ENCODE assay signal across 11 mouse cellular contexts in the genomic region with DNA sequence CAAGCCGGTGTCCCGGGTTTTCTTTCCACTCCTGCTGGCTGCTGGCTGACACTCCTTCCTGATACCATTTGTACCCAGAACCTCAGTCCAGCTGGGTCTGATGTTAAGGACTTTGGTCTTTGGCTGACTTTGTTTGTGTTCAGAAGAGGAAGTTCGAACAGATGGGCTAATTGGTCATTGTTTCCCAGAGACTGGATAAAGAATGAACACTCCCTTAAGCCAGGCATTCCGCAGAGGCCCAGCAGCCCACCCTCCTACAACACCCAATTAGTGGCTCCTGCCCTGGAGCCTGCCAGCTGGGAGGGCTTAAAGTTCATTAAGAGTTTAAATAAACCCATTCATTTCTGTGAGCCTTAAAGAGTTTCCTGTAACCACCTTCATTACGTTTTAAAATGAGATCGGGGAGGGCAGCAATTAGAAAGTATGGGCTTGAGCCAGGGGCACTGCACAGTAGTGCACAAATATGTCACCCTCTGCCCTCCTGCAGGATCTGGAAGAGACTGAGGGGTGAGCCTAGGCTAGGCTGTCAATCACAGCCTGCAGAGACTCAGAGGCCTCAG.
A peak's percentile ranks its signal among the peaks of the same experiment; 100 is the strongest.
DNase-seq lines count a peak whose midpoint lies in the region; ATAC-seq and TF ChIP-seq lines count a peak whose summit lies in the region.
"Had no signal": no experiment of that assay in that cellular context is flagged by ENCODE, and none has a peak within 500 bp of the region (broad histone marks: within the 10 kb centered on the region; RNA-seq: fewer than 3 reads in every experiment).

No protein-coding gene starts in this region.

- H3K79me2 ChIP-seq in liver, adult 2 months (ENCODE audit: control insufficient read depth, insufficient read depth, low read length): no peaks in the 10 kb centered on the region

- WGBS in liver, adult 2 months: 25% methylated on average over 6 of the region's 6 CpGs
- WGBS in liver, postnatal 0 days (ENCODE audit: insufficient replicate concordance): 27% methylated on average over 6 of the region's 6 CpGs
- WGBS in forebrain, embryonic 11.5 days: 4% methylated on average over 6 of the region's 6 CpGs
- WGBS in kidney, postnatal 0 days: 13% methylated on average over 6 of the region's 6 CpGs
- 22% methylated on average over 6 of the region's 6 CpGs for WGBS in stomach, embryonic 14.5 days

- H3K4me2 ChIP-seq in liver, postnatal 0 days (ENCODE audit: low read depth, low read length): no peak overlapping the region
- no peak overlapping the region for H3K4me2 ChIP-seq in forebrain, embryonic 11.5 days (ENCODE audit: low read depth, low read length, severe bottlenecking)
- H3K4me2 ChIP-seq in kidney, postnatal 0 days (ENCODE audit: low read length): no peak overlapping the region
- no peak overlapping the region for H3K4me2 ChIP-seq in stomach, embryonic 14.5 days (replicated peaks; ENCODE audit: low read depth, low read length)
- H3K4me2 ChIP-seq: limb, embryonic 15.5 days had no signal

- intact Hi-C loops in left cerebral cortex, postnatal 14 days (cut with DNase I): no loop called here

- H3K9me3 ChIP-seq in liver, postnatal 0 days (ENCODE audit: low read length): no peaks in the 10 kb centered on the region
- no peaks in the 10 kb centered on the region for H3K9me3 ChIP-seq in forebrain, embryonic 11.5 days (ENCODE audit: control insufficient read depth, low read length)
- no peaks in the 10 kb centered on the region for H3K9me3 ChIP-seq in kidney, postnatal 0 days (replicated peaks; ENCODE audit: low read length)
- H3K9me3 ChIP-seq in stomach, embryonic 14.5 days (ENCODE audit: control insufficient read depth, low read depth, low read length): no peaks in the 10 kb centered on the region
- H3K9me3 ChIP-seq: limb, embryonic 15.5 days had no signal

- no peak overlapping the region for H3K9ac ChIP-seq in liver, adult 2 months (ENCODE audit: low read depth, low read length)
- no peak overlapping the region for H3K9ac ChIP-seq in liver, postnatal 0 days (replicated peaks)
- H3K9ac ChIP-seq in forebrain, embryonic 11.5 days (ENCODE audit: low read length): no peak overlapping the region
- H3K9ac ChIP-seq in kidney, postnatal 0 days (ENCODE audit: low read depth, low read length): no peak overlapping the region
- no peak overlapping the region for H3K9ac ChIP-seq in stomach, embryonic 14.5 days (replicated peaks; ENCODE audit: low read depth, low read length)
- H3K9ac ChIP-seq: limb, embryonic 15.5 days had no signal

- no peaks in the 10 kb centered on the region for H3K27me3 ChIP-seq in liver, adult 2 months (ENCODE audit: control insufficient read depth, insufficient read depth, low read length)
- no peaks in the 10 kb centered on the region for H3K27me3 ChIP-seq in liver, postnatal 0 days (ENCODE audit: insufficient read depth, low read length)
- H3K27me3 ChIP-seq in forebrain, embryonic 11.5 days (ENCODE audit: control insufficient read depth, insufficient read depth, low read length): peaks cover 47% of the 10 kb centered on the region
- no peaks in the 10 kb centered on the region for H3K27me3 ChIP-seq in kidney, postnatal 0 days (ENCODE audit: insufficient read depth, low read length)
- H3K27me3 ChIP-seq in stomach, embryonic 14.5 days (ENCODE audit: control insufficient read depth, insufficient read depth, low read length): no peaks in the 10 kb centered on the region

- DNase-seq in liver, adult 2 months (ENCODE audit: extremely low read depth, low read depth, low spot score): peak; percentile 71
- DNase-seq in liver, postnatal 0 days: no peak
- peak; percentile 82 for DNase-seq in forebrain, embryonic 11.5 days (ENCODE audit: low spot score)
- peak; percentile 47 for DNase-seq in kidney, postnatal 0 days (ENCODE audit: low spot score)
- no peak for DNase-seq in left cerebral cortex, postnatal 14 days (ENCODE audit: low spot score in 2 of 2)
- DNase-seq in spleen, postnatal 36 days (ENCODE audit: low spot score in 2 of 2): no peak
- DNase-seq: gastrocnemius, postnatal 10 days had no signal

- ATAC-seq in liver, postnatal 0 days: no peak
- peak; percentile 95 for ATAC-seq in forebrain, embryonic 11.5 days (replicated peaks; ENCODE audit: low FRiP score)
- peak; percentile 56; the same call in 1 of the 2 replicates for ATAC-seq in kidney, postnatal 0 days (replicated peaks; ENCODE audit: low FRiP score, low read depth)
- ATAC-seq in stomach, embryonic 14.5 days (ENCODE audit: insufficient number of reproducible peaks, insufficient read depth, low FRiP score, low read depth): peak; percentile 43; the same call in 1 of the 2 replicates
- ATAC-seq in monocyte, adult 5-6 weeks (replicated peaks; ENCODE audit: insufficient number of reproducible peaks, low FRiP score, low TSS enrichment, poor library complexity, severe bottlenecking): no peak

- no peaks in the 10 kb centered on the region for H3K4me1 ChIP-seq in liver, adult 2 months (ENCODE audit: control insufficient read depth, insufficient read depth, low read length)
- H3K4me1 ChIP-seq in liver, postnatal 0 days (ENCODE audit: insufficient read depth): no peaks in the 10 kb centered on the region
- peaks cover 4% of the 10 kb centered on the region; the same call in 1 of the 2 replicates for H3K4me1 ChIP-seq in forebrain, embryonic 11.5 days (replicated peaks; ENCODE audit: control insufficient read depth, insufficient read depth, low read length)
- peaks cover 6% of the 10 kb centered on the region; the same call in 1 of the 2 replicates for H3K4me1 ChIP-seq in kidney, postnatal 0 days (replicated peaks; ENCODE audit: insufficient read depth, low read length)
- H3K4me1 ChIP-seq in stomach, embryonic 14.5 days (ENCODE audit: control insufficient read depth, insufficient read depth, low read length): peaks cover 11% of the 10 kb centered on the region; the same call in 1 of the 2 replicates

- H3K27ac ChIP-seq in liver, adult 2 months (replicated peaks; ENCODE audit: insufficient read depth, low read depth, low read length): peak overlapping the region; percentile 53; the same call in 1 of the 2 replicates
- H3K27ac ChIP-seq in liver, postnatal 0 days (ENCODE audit: low read depth): no peak overlapping the region
- no peak overlapping the region for H3K27ac ChIP-seq in forebrain, embryonic 11.5 days (ENCODE audit: low read depth, low read length)
- no peak overlapping the region for H3K27ac ChIP-seq in kidney, postnatal 0 days
- no peak overlapping the region for H3K27ac ChIP-seq in stomach, embryonic 14.5 days (ENCODE audit: low read length)
- H3K27ac ChIP-seq: limb, embryonic 15.5 days had no signal

- TF ChIP-seq POLR2A in liver, adult 2 months (IDR thresholded peaks at IDR 0.05; ENCODE audit: extremely low read depth, insufficient read depth, low read length): no peak

- no peak for TF ChIP-seq CTCF in liver, adult 2 months (IDR thresholded peaks at IDR 0.05; ENCODE audit: low read depth, low read length)
- TF ChIP-seq CTCF in liver, postnatal 0 days (IDR thresholded peaks at IDR 0.05; ENCODE audit: low read depth): no peak
- no peak for TF ChIP-seq CTCF in kidney, postnatal 0 days (IDR thresholded peaks at IDR 0.05; ENCODE audit: low read depth)

- H3K36me3 ChIP-seq in liver, adult 2 months (ENCODE audit: control insufficient read depth, insufficient read depth, low read length): no peaks in the 10 kb centered on the region
- H3K36me3 ChIP-seq in liver, postnatal 0 days (replicated peaks; ENCODE audit: insufficient read depth, low read length): no peaks in the 10 kb centered on the region
- H3K36me3 ChIP-seq in forebrain, embryonic 11.5 days (ENCODE audit: control insufficient read depth, insufficient read depth, low read length): no peaks in the 10 kb centered on the region
- no peaks in the 10 kb centered on the region for H3K36me3 ChIP-seq in kidney, postnatal 0 days (ENCODE audit: insufficient read depth, low read length)
- no peaks in the 10 kb centered on the region for H3K36me3 ChIP-seq in stomach, embryonic 14.5 days (ENCODE audit: control insufficient read depth, insufficient read depth, low read length)
- H3K36me3 ChIP-seq: G1E; limb, embryonic 15.5 days had no signal

- no peak overlapping the region for H3K4me3 ChIP-seq in liver, adult 2 months (ENCODE audit: insufficient read depth, low read depth, low read length)
- no peak overlapping the region for H3K4me3 ChIP-seq in liver, postnatal 0 days (ENCODE audit: low read depth, low read length)
- no peak overlapping the region for H3K4me3 ChIP-seq in forebrain, embryonic 11.5 days (ENCODE audit: low read depth, low read length)
- H3K4me3 ChIP-seq in kidney, postnatal 0 days (replicated peaks; ENCODE audit: low read depth, low read length): no peak overlapping the region
- H3K4me3 ChIP-seq in stomach, embryonic 14.5 days (ENCODE audit: low read depth, low read length): no peak overlapping the region
- H3K4me3 ChIP-seq: limb, embryonic 15.5 days had no signal

- no peak for TF ChIP-seq EP300 in liver, postnatal 0 days (IDR thresholded peaks at IDR 0.05; ENCODE audit: low read depth)

Comparison
In these comparisons a context has a peak if more than half of its experiments do, and no peak if none do; other contexts are left out.
1. DNase-seq: peak in liver, adult 2 months (single experiment), forebrain, embryonic 11.5 days (single experiment) and kidney, postnatal 0 days (single experiment); none in liver, postnatal 0 days (single experiment), left cerebral cortex, postnatal 14 days (0 of 2) and spleen, postnatal 36 days (0 of 2).
2. ATAC-seq: peak in forebrain, embryonic 11.5 days (single experiment), kidney, postnatal 0 days (single experiment) and stomach, embryonic 14.5 days (single experiment); none in liver, postnatal 0 days (single experiment) and monocyte, adult 5-6 weeks (single experiment).